Mouse (Mus musculus) myocyte (in vitro differentiated cells): ENCODE results near the gene Timm8a2. TPM values are rescaled to one million over a fixed set of nuclear protein-coding genes. Genes with fewer than 3 reads are reported as not detected.
A peak's percentile ranks its signal among the peaks of the same experiment; 100 is the strongest.

ENCODE experiments used
- H3K27me3 ChIP-seq: one replicate; pipeline ENCODE4 v1.6.1; 2011; ENCODE audit not compliant: control insufficient read depth, insufficient read depth, insufficient read length
- H3K36me3 ChIP-seq: one replicate; pipeline ENCODE4 v1.6.1; 2011; ENCODE audit not compliant: control insufficient read depth, insufficient read depth
- H3K4me2 ChIP-seq: one replicate; pipeline ENCODE4 v1.6.1; 2011; ENCODE audit warnings: low read depth, control low read depth
- H3K4me3 ChIP-seq: one replicate; pipeline ENCODE4 v1.5.1; 2011; ENCODE audit warnings: mild to moderate bottlenecking, control low read depth, moderate library complexity
- H3K79me2 ChIP-seq: one replicate; pipeline ENCODE4 v1.6.1; 2011; ENCODE audit not compliant: control insufficient read depth, insufficient read depth
- H3ac ChIP-seq: one replicate; pipeline ENCODE4 v1.6.1; 2011; ENCODE audit not compliant: control insufficient read depth, insufficient read length
- CEBPB ChIP-seq: IDR thresholded peaks from 2 replicates; pipeline ENCODE4 v1.6.1; 2011; ENCODE audit warnings: mild to moderate bottlenecking, moderate library complexity; ENCODE audit not compliant: poor library complexity, insufficient read depth, severe bottlenecking
- E2F4 ChIP-seq: IDR thresholded peaks from one replicate; pipeline ENCODE4 v1.6.1; 2011; ENCODE audit warnings: mild to moderate bottlenecking, control low read depth, moderate library complexity; ENCODE audit not compliant: insufficient read depth
- MAX ChIP-seq: IDR thresholded peaks from one replicate; pipeline ENCODE4 v1.6.1; 2011; ENCODE audit warnings: low read depth, mild to moderate bottlenecking, control low read depth
- MYOD1 ChIP-seq, 3 experiments: IDR thresholded peaks; one replicate each; pipeline ENCODE4 v1.6.1; 2011; ENCODE audit warnings: control low read depth in 2 of 3, low read depth in 2 of 3, mild to moderate bottlenecking in 2 of 3, moderate library complexity in 1 of 3; ENCODE audit not compliant: insufficient read length in 2 of 3, control insufficient read depth in 1 of 3
- MYOG ChIP-seq, 3 experiments: IDR thresholded peaks; one replicate each; pipeline ENCODE4 v1.6.1; 2011; ENCODE audit warnings: control low read depth in 2 of 3, low read depth in 2 of 3, mild to moderate bottlenecking in 2 of 3; ENCODE audit not compliant: insufficient read length in 2 of 3, control insufficient read depth in 1 of 3, insufficient read depth in 1 of 3
- POLR2A ChIP-seq: IDR thresholded peaks from one replicate; pipeline ENCODE4 v1.6.1; 2011; ENCODE audit warnings: low read depth, mild to moderate bottlenecking, control low read depth, moderate library complexity; ENCODE audit not compliant: insufficient read length
- POLR2AphosphoS2 ChIP-seq: IDR thresholded peaks from one replicate; pipeline ENCODE4 v1.6.1; 2011; ENCODE audit warnings: low read depth, control low read depth; ENCODE audit not compliant: insufficient read length
- REST ChIP-seq: IDR thresholded peaks from one replicate; pipeline ENCODE4 v1.6.1; 2011; ENCODE audit warnings: mild to moderate bottlenecking, control low read depth, moderate library complexity; ENCODE audit not compliant: insufficient read depth, insufficient read length
- SRF ChIP-seq: IDR thresholded peaks from one replicate; pipeline ENCODE4 v1.6.1; 2011; ENCODE audit warnings: low read depth; ENCODE audit not compliant: control insufficient read depth, insufficient read length
- TCF12 ChIP-seq: IDR thresholded peaks from one replicate; pipeline ENCODE4 v1.6.1; 2011; ENCODE audit warnings: mild to moderate bottlenecking, control low read depth; ENCODE audit not compliant: poor library complexity, insufficient read depth, severe bottlenecking
- TCF3 ChIP-seq: IDR thresholded peaks from one replicate; pipeline ENCODE4 v1.6.1; 2011; ENCODE audit warnings: low read depth, control low read depth; ENCODE audit not compliant: insufficient read length
- USF1 ChIP-seq: IDR thresholded peaks from one replicate; pipeline ENCODE4 v1.6.1; 2011; ENCODE audit warnings: low read depth, mild to moderate bottlenecking, control low read depth, moderate library complexity
- polyA plus RNA-seq: library from polyadenylated mRNA; unstranded; fragments of >200 nt; fragmentation: generic; extraction: Trizol; gene quantifications from one replicate; pipeline ENCODE4 v1.2.1, GENCODE M21; 2012; ENCODE audit warnings: missing spikeins

Timm8a2 gene
- polyA plus RNA-seq, 1 experiment = not detected

DNA sequence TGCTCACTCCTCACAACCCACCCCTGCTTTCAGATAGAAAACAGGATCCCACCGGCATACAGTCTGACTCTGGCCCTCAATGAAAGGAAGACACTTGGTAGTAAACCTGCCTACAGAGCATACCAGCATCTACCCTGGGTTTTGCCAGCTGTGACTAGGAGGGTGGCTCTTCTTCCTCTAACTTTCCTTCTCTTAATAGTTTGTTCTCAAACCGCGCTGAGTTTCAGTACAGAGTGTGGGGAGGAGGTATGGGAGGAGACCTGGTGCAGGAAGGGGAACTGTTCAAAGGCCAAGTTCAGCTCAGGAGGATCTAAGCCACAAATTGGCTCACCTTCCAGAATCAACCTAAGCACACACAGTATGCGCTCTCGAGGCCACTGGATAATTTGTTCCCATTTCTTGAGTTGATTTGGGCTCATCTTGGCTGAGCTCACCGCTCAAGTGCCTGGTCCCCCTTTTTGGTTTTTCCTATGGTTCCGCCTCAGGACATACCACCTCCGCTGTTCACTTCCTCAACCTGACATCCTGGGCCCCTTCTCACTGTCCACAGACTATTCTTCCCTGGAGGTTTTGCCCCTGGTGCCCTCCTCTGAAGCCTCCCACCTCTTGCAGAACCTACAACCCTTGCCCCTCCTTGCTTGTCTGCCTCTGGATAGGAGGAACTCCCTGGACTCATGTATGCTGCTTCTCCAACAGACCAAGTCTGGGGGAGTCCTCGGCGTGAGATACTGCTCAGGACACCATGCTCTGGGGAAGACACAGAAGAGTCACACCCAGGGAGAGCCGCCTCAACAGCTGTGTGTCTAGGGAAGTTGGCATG, 5.3 kb upstream of the Timm8a2 start:
- H3K79me2 ChIP-seq = no peaks in the 10 kb centered on the region
- no peak overlapping the region for H3ac ChIP-seq
- no peaks in the 10 kb centered on the region for H3K36me3 ChIP-seq
- H3K27me3 ChIP-seq = no peaks in the 10 kb centered on the region
- no peak overlapping the region for H3K4me3 ChIP-seq
- TF ChIP-seq SRF (no peak), MAX (no peak), E2F4 (no peak), MYOD1 (IDR thresholded peaks at IDR 0.05; ENCODE audit: control insufficient read depth in 1 of 3, insufficient read length in 2 of 3, low read depth in 2 of 3) (peak in 1 of 3 experiments; percentile 24), MYOG (IDR thresholded peaks at IDR 0.05; ENCODE audit: control insufficient read depth in 1 of 3, insufficient read depth in 1 of 3, insufficient read length in 2 of 3, low read depth in 2 of 3) (peak in 1 of 3 experiments; percentile 11)
- no peak overlapping the region for H3K4me2 ChIP-seq

DNA sequence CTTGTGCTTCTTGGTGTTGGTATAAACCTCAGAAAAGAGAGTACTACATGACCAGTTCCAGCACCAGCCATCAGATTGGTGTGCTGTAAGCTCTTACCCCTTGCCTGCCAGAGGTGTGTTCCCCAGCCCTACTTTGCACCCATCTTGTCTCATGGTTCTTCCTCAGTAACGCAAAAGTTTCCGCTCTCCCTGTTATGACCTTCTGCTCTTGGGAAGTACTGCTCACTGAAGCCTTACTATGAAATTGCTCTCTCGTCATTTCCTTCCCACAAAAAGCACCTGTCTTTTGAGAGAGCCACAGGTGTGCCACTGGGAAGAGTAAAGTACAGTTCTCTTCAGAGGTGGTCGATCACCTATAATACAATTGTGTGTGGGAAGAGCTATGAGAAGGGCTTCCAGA, 4.6 kb upstream of the Timm8a2 start:
- H3K4me2 ChIP-seq = no peak overlapping the region
- H3ac ChIP-seq = no peak overlapping the region
- H3K36me3 ChIP-seq = no peaks in the 10 kb centered on the region
- no peaks in the 10 kb centered on the region for H3K79me2 ChIP-seq
- H3K27me3 ChIP-seq = no peaks in the 10 kb centered on the region
- no peak overlapping the region for H3K4me3 ChIP-seq
- TF ChIP-seq REST (no peak), E2F4 (no peak), MYOG (IDR thresholded peaks at IDR 0.05; ENCODE audit: control insufficient read depth in 1 of 3, insufficient read depth in 1 of 3, insufficient read length in 2 of 3, low read depth in 2 of 3) (no peak), CEBPB (no peak), MAX (no peak), POLR2AphosphoS2 (no peak), TCF3 (no peak), TCF12 (no peak), USF1 (no peak)

GRCm38 (mm10) chr14:122032045-122032444, 2.4 kb upstream of the Timm8a2 start:
- TF ChIP-seq MAX = no peak
- TF ChIP-seq MYOG (IDR thresholded peaks at IDR 0.05; ENCODE audit: control insufficient read depth in 1 of 3, insufficient read depth in 1 of 3, insufficient read length in 2 of 3, low read depth in 2 of 3) = no peak
- TF ChIP-seq TCF12 = no peak
- TF ChIP-seq E2F4 = no peak
- no peak for TF ChIP-seq POLR2A
- TF ChIP-seq MYOD1 (IDR thresholded peaks at IDR 0.05; ENCODE audit: control insufficient read depth in 1 of 3, insufficient read length in 2 of 3, low read depth in 2 of 3) = no peak
- TF ChIP-seq USF1 = no peak
- no peak for TF ChIP-seq POLR2AphosphoS2
- no peak for TF ChIP-seq CEBPB
- TF ChIP-seq REST = no peak
- Histone ChIP-seq H3K79me2 (no peaks in the 10 kb centered on the region), H3K36me3 (no peaks in the 10 kb centered on the region)

DNA sequence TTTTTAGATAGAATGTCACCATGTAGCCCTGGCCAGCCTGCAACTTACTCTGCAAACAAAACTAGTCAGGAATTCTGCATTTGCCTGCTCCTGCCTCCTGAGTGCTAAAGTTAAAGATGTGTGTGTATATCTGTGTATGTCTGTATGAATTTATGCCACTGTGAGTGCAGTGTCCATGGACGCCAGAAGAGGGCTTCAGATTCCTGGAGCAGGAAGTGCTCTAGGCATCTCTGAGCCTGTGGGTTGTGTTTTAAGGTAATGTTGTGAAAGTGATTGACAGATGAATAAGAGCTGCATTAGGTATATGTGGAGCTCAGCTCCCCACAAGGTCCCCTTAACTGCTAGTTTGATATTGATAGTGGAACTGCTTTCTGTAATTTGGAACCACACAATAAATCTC, 707 bp downstream of the Timm8a2 start:
- no peaks in the 10 kb centered on the region for H3K36me3 ChIP-seq
- H3K79me2 ChIP-seq = no peaks in the 10 kb centered on the region
- no peak for TF ChIP-seq USF1
- TF ChIP-seq MAX = no peak
- TF ChIP-seq CEBPB = no peak
- no peak for TF ChIP-seq MYOD1 (IDR thresholded peaks at IDR 0.05; ENCODE audit: control insufficient read depth in 1 of 3, insufficient read length in 2 of 3, low read depth in 2 of 3)
- no peak for TF ChIP-seq SRF
- H3K4me3 ChIP-seq = no peak overlapping the region
- no peak overlapping the region for H3ac ChIP-seq
- H3K27me3 ChIP-seq = no peaks in the 10 kb centered on the region
- no peak overlapping the region for H3K4me2 ChIP-seq

More at GRCm38 (mm10) chr14:122032045-122032444, 2.4 kb upstream of the Timm8a2 start:
- Histone ChIP-seq H3K27me3 (no peaks in the 10 kb centered on the region), H3K4me3 (no peak overlapping the region), H3ac (no peak overlapping the region), H3K4me2 (no peak overlapping the region)

- Histone ChIP-seq H3K79me2 (no peaks in the 10 kb centered on the region), H3ac (no peak overlapping the region), H3K27me3 (no peaks in the 10 kb centered on the region), H3K4me2 (no peak overlapping the region), H3K4me3 (no peak overlapping the region), H3K36me3 (no peaks in the 10 kb centered on the region)
- TF ChIP-seq POLR2AphosphoS2 = no peak
- no peak for TF ChIP-seq MAX
- no peak for TF ChIP-seq POLR2A
- TF ChIP-seq MYOG (IDR thresholded peaks at IDR 0.05; ENCODE audit: control insufficient read depth in 1 of 3, insufficient read depth in 1 of 3, insufficient read length in 2 of 3, low read depth in 2 of 3) = no peak
- no peak for TF ChIP-seq MYOD1 (IDR thresholded peaks at IDR 0.05; ENCODE audit: control insufficient read depth in 1 of 3, insufficient read length in 2 of 3, low read depth in 2 of 3)
- no peak for TF ChIP-seq SRF
Measured at GRCm38 (mm10) chr14:122035860-122036259, 1.4 kb downstream of the Timm8a2 start.
